Mouse (Mus musculus): ENCODE measurements around the gene C2cd2l. TPM values are rescaled to one million over a fixed set of nuclear protein-coding genes. Genes with fewer than 3 reads are reported as not detected.
A peak's percentile ranks its signal among the peaks of the same experiment; 100 is the strongest.
"Not testable (repeated sequence)": the region's sequence is repeated elsewhere in the genome, so short reads cannot be mapped to it uniquely, and the experiment has no call there.

The C2cd2l gene
- total RNA-seq (2021), result 100 to 1,000 TPM; 151 to 158 TPM

GRCm38 (mm10) chr9:44319887-44320798 is at the start of gene C2cd2l:
Gene C2cd2l, minus strand, starts transcription at chr9:44320285.
- intact Hi-C loops (cut with DNase I), result no loop called here
- DNase-seq (ENCODE audit: extremely low spot score in 1 of 2, low spot score in 2 of 2), result peak; percentile 94 to 96

- DNase-seq (ENCODE audit: extremely low spot score in 1 of 2, low spot score in 2 of 2), result no peak
Measured at GRCm38 (mm10) chr9:44364480-44364879, 44.4 kb upstream of the C2cd2l start.

GRCm38 (mm10) chr9:44361931-44362330 is 41.8 kb upstream of the C2cd2l start:
- intact Hi-C loops (cut with DNase I), result not testable (repeated sequence)

More at GRCm38 (mm10) chr9:44364480-44364879, 44.4 kb upstream of the C2cd2l start:
- intact Hi-C loops (cut with DNase I), result no loop called here

GRCm38 (mm10) chr9:44361190-44361917 is 41.3 kb upstream of the C2cd2l start, which contains the start of gene Vps11:
Gene Vps11, minus strand, starts transcription at chr9:44361670.
- DNase-seq (ENCODE audit: extremely low spot score in 1 of 2, low spot score in 2 of 2), result peak; percentile 94 to 97
- intact Hi-C loops (cut with DNase I), result no loop called here

More at GRCm38 (mm10) chr9:44361931-44362330, 41.8 kb upstream of the C2cd2l start:
- not testable (repeated sequence) for DNase-seq (ENCODE audit: extremely low spot score in 1 of 2, low spot score in 2 of 2)

GRCm38 (mm10) chr9:44357207-44357606 is 37.1 kb upstream of the C2cd2l start:
- no peak for DNase-seq (ENCODE audit: extremely low spot score in 1 of 2, low spot score in 2 of 2)
- intact Hi-C loops (cut with DNase I), result no loop called here

GRCm38 (mm10) chr9:44353142-44353541 is 33.1 kb upstream of the C2cd2l start:
- intact Hi-C loops (cut with DNase I), result loop anchor here (5.0 kb wide), 1 partner anchor 34 kb away; no protein-coding TSS in a partner anchor

GRCm38 (mm10) chr9:44352337-44352736 is 32.3 kb upstream of the C2cd2l start:
- intact Hi-C loops (cut with DNase I), result loop anchor here (5.0 kb wide), 1 partner anchor 35 kb away; no protein-coding TSS in a partner anchor
- no peak for DNase-seq (ENCODE audit: extremely low spot score in 1 of 2, low spot score in 2 of 2)

More at GRCm38 (mm10) chr9:44353142-44353541, 33.1 kb upstream of the C2cd2l start:
- no peak for DNase-seq (ENCODE audit: extremely low spot score in 1 of 2, low spot score in 2 of 2)

GRCm38 (mm10) chr9:44351396-44351795 is 31.3 kb upstream of the C2cd2l start:
- intact Hi-C loops (cut with DNase I), result loop anchor here (1.0 to 5.0 kb wide), 2 partner anchors 36 to 217 kb away; partner anchors contain the start of gene Mcam
- DNase-seq (ENCODE audit: extremely low spot score in 1 of 2, low spot score in 2 of 2), result no peak

GRCm38 (mm10) chr9:44348546-44348945 is 28.5 kb upstream of the C2cd2l start:
- intact Hi-C loops (cut with DNase I), result no loop called here
- no peak for DNase-seq (ENCODE audit: extremely low spot score in 1 of 2, low spot score in 2 of 2)

- no peak for DNase-seq (ENCODE audit: extremely low spot score in 1 of 2, low spot score in 2 of 2)
- intact Hi-C loops (cut with DNase I), result no loop called here
Measured at GRCm38 (mm10) chr9:44347621-44348020, 27.5 kb upstream of the C2cd2l start.

- DNase-seq (ENCODE audit: extremely low spot score in 1 of 2, low spot score in 2 of 2), result no peak
- intact Hi-C loops (cut with DNase I), result no loop called here
Measured at GRCm38 (mm10) chr9:44347166-44347565, 27.1 kb upstream of the C2cd2l start.

- no peak for DNase-seq (ENCODE audit: extremely low spot score in 1 of 2, low spot score in 2 of 2)
- intact Hi-C loops (cut with DNase I), result no loop called here
Measured at GRCm38 (mm10) chr9:44345570-44346433, 25.7 kb upstream of the C2cd2l start.

- intact Hi-C loops (cut with DNase I), result no loop called here
- peak; percentile 85 to 93 for DNase-seq (ENCODE audit: extremely low spot score in 1 of 2, low spot score in 2 of 2)
Measured at GRCm38 (mm10) chr9:44343781-44344421, 23.8 kb upstream of the C2cd2l start, which contains the start of gene Hmbs. Gene Hmbs, minus strand, starts transcription at chr9:44344228.

- intact Hi-C loops (cut with DNase I), result no loop called here
Measured at GRCm38 (mm10) chr9:44343290-44343689, 23.2 kb upstream of the C2cd2l start.

GRCm38 (mm10) chr9:44342605-44343004 is 22.5 kb upstream of the C2cd2l start:
- intact Hi-C loops (cut with DNase I), result no loop called here
- no peak for DNase-seq (ENCODE audit: extremely low spot score in 1 of 2, low spot score in 2 of 2)

More at GRCm38 (mm10) chr9:44343290-44343689, 23.2 kb upstream of the C2cd2l start:
- DNase-seq (ENCODE audit: extremely low spot score in 1 of 2, low spot score in 2 of 2), result no peak

- no peak for DNase-seq (ENCODE audit: extremely low spot score in 1 of 2, low spot score in 2 of 2)
- intact Hi-C loops (cut with DNase I), result no loop called here
Measured at GRCm38 (mm10) chr9:44342173-44342572, 22.1 kb upstream of the C2cd2l start.

- DNase-seq (ENCODE audit: extremely low spot score in 1 of 2, low spot score in 2 of 2), result no peak
- intact Hi-C loops (cut with DNase I), result no loop called here
Measured at GRCm38 (mm10) chr9:44341487-44341886, 21.4 kb upstream of the C2cd2l start.

- intact Hi-C loops (cut with DNase I), result loop anchor here (10.0 kb wide), 1 partner anchor 214 kb away; no protein-coding TSS in a partner anchor
- no peak for DNase-seq (ENCODE audit: extremely low spot score in 1 of 2, low spot score in 2 of 2)
Measured at GRCm38 (mm10) chr9:44338574-44338973, 18.5 kb upstream of the C2cd2l start.

Measured in left cerebral cortex, postnatal 10 days (tissue).